Mouse (Mus musculus): ENCODE measurements around the gene Ms4a4c.

- TF ChIP-seq CTCF (IDR thresholded peaks at IDR 0.05; ENCODE audit: low read depth) = no peak
- TF ChIP-seq EP300 (IDR thresholded peaks at IDR 0.05; ENCODE audit: low read depth) = no peak
These were observed 48.8 kb upstream of the Ms4a4c start for GRCm38 (mm10) chr19:11355730-11356129.

Measured in heart, postnatal 0 days (tissue).